9 mouse cellular contexts compared by ENCODE assay signal in the genomic region with DNA sequence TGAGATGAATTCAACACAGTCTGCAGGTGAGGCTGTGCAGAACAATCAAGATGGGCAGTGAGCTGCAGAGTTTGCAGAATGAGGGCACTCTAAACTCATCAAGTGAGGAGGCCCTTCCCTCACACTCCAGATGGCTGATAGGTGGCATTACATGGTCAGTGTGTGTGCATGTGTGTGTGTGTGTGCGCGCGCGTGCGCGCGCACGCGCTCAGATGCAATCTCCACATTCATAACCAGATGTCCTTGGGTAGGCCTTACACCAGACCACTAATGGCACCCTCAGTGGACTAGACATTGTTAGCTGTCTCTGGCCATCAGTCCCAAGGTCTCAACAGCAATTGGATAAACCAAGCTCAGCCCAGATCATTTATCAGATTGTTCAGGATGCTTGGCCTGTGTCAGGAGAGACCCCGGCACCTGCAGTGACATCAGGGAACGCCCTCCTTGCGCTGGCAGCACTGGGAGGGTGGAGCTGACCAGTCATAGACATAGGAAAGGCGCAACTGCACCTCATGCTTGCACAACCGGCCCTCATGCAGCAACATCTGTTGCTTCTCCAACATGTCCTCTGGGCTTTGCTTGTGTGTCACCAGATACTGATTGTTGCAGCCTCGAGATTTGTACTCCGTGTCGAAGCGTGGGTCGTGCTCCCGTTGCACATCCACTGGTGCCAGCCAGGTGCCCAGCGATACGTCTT. TPM values are rescaled to one million over a fixed set of nuclear protein-coding genes. Genes with fewer than 3 reads are reported as not detected.
DNase-seq lines count a peak whose midpoint lies in the region; ATAC-seq and TF ChIP-seq lines count a peak whose summit lies in the region.
"Had no signal": no experiment of that assay in that cellular context is flagged by ENCODE, and none has a peak within 500 bp of the region (broad histone marks: within the 10 kb centered on the region; RNA-seq: fewer than 3 reads in every experiment).

No protein-coding gene starts in this region.

- peak overlapping the region; percentile 92 for H3K4me3 ChIP-seq in testis, adult 2 months (ENCODE audit: control insufficient read depth, low read depth, low read length)
- H3K4me3 ChIP-seq in intestine, embryonic 15.5 days (replicated peaks), result peak overlapping the region; percentile 94

- peaks cover 10% of the 10 kb centered on the region for H3K4me1 ChIP-seq in testis, adult 2 months (ENCODE audit: control insufficient read depth, insufficient read depth, low read length)
- peaks cover 20% of the 10 kb centered on the region for H3K4me1 ChIP-seq in intestine, embryonic 15.5 days (replicated peaks)

- H3K36me3 ChIP-seq in testis, adult 2 months (ENCODE audit: control insufficient read depth, insufficient read depth, low read length), result no peaks in the 10 kb centered on the region
- no peaks in the 10 kb centered on the region for H3K36me3 ChIP-seq in intestine, embryonic 15.5 days

- 81% methylated on average over 22 of the region's 22 CpGs for WGBS in intestine, embryonic 15.5 days

- no peak for TF ChIP-seq CTCF in testis, adult 2 months (IDR thresholded peaks at IDR 0.05; ENCODE audit: control insufficient read depth, insufficient read depth, insufficient replicate concordance, low read depth, low read length)

- peak overlapping the region; percentile 85 for H3K9ac ChIP-seq in intestine, embryonic 15.5 days

- TF ChIP-seq POLR2A in testis, adult 2 months (IDR thresholded peaks at IDR 0.05; ENCODE audit: control insufficient read depth, low read depth, low read length), result no peak

- ATAC-seq in intestine, embryonic 15.5 days, result no peak
- ATAC-seq in megakaryocyte progenitor cell, adult 5-6 weeks (replicated peaks; ENCODE audit: poor library complexity), result peak; percentile 43
- ATAC-seq in erythroid progenitor cell, adult 5-6 weeks (replicated peaks; ENCODE audit: low FRiP score, poor library complexity, severe bottlenecking), result no peak

- no peaks in the 10 kb centered on the region for H3K27me3 ChIP-seq in testis, adult 2 months (ENCODE audit: control insufficient read depth, insufficient read depth, low read length)
- H3K27me3 ChIP-seq in intestine, embryonic 15.5 days (replicated peaks), result no peaks in the 10 kb centered on the region

- no peaks in the 10 kb centered on the region for H3K9me3 ChIP-seq in intestine, embryonic 15.5 days

- peak overlapping the region; percentile 93 for H3K4me2 ChIP-seq in intestine, embryonic 15.5 days (replicated peaks)

- H3K27ac ChIP-seq in testis, adult 2 months (ENCODE audit: control insufficient read depth, insufficient read depth, low read depth, low read length), result peak overlapping the region; percentile 88; the same call in 1 of the 2 replicates
- peak overlapping the region; percentile 97; the same call in 1 of the 2 replicates for H3K27ac ChIP-seq in intestine, embryonic 15.5 days

- DNase-seq in cerebellum, adult 11 months, result peak; percentile 61
- no peak for DNase-seq in cerebellum, adult 18-20 months
- DNase-seq in testis, postnatal 10 days (ENCODE audit: low spot score), result no peak
- no peak for DNase-seq in gastrocnemius, postnatal 25 days

RNA-seq across cellular contexts. Expression of gene B3galt6, which starts 1.1 kb away (rescaled TPM):
- 2.4 and 2.5 TPM in 2 replicates for polyA plus RNA-seq in testis, adult 2 months (2012; rRNA removed)
- polyA plus RNA-seq in intestine, embryonic 15.5 days (2015; fragmentation: Nextera tagmentation; extraction: Ambion mirVana), result 13.4 and 14.0 TPM in 2 replicates
- total RNA-seq in megakaryocyte progenitor cell, adult 5-6 weeks (2015), result 10.5 and 10.6 TPM in 2 replicates
- 11.4 and 12.9 TPM in 2 replicates for total RNA-seq in megakaryocyte progenitor cell, adult 5-6 weeks (2017)
- total RNA-seq in erythroid progenitor cell, adult 5-6 weeks (2015; ENCODE audit: low replicate concordance), result 1.3 and 5.8 TPM in 2 replicates
- total RNA-seq in erythroid progenitor cell, adult 5-6 weeks (2017; ENCODE audit: low replicate concordance), result 2.3 TPM in 2 replicates
- 1 to 10 TPM; 1.2 to 1.6 TPM for total RNA-seq in gastrocnemius, postnatal 25 days (2021)

RNA-seq across cellular contexts. Expression of gene Sdf4, which starts 1.3 kb away (rescaled TPM):
- polyA plus RNA-seq in testis, adult 2 months (2012; rRNA removed), result 47.6 and 50.5 TPM in 2 replicates
- 154 and 166 TPM in 2 replicates for polyA plus RNA-seq in intestine, embryonic 15.5 days (2015; fragmentation: Nextera tagmentation; extraction: Ambion mirVana)
- total RNA-seq in megakaryocyte progenitor cell, adult 5-6 weeks (2015), result 52.6 and 54.4 TPM in 2 replicates
- 188 and 205 TPM in 2 replicates for total RNA-seq in megakaryocyte progenitor cell, adult 5-6 weeks (2017)
- total RNA-seq in erythroid progenitor cell, adult 5-6 weeks (2015; ENCODE audit: low replicate concordance), result 31.4 and 59.1 TPM in 2 replicates
- 92.1 and 127 TPM in 2 replicates for total RNA-seq in erythroid progenitor cell, adult 5-6 weeks (2017; ENCODE audit: low replicate concordance)
- total RNA-seq in gastrocnemius, postnatal 25 days (2021), result 10 to 100 TPM; 67.0 to 79.3 TPM

RNA-seq across cellular contexts. Expression of gene Tnfrsf4, which starts 22.3 kb away (rescaled TPM):
- 2.8 and 3.4 TPM in 2 replicates for polyA plus RNA-seq in testis, adult 2 months (2012; rRNA removed)
- polyA plus RNA-seq in intestine, embryonic 15.5 days (2015; fragmentation: Nextera tagmentation; extraction: Ambion mirVana), result 0.49 and 0.52 TPM in 2 replicates
- 1.6 and 2.0 TPM in 2 replicates for total RNA-seq in megakaryocyte progenitor cell, adult 5-6 weeks (2015)
- total RNA-seq in megakaryocyte progenitor cell, adult 5-6 weeks (2017), result 0.37 and 0.57 TPM in 2 replicates
- total RNA-seq in erythroid progenitor cell, adult 5-6 weeks (2015; ENCODE audit: low replicate concordance), result 3.4 TPM in 1 of 2 replicates, not detected in the other
- 0.61 and 8.2 TPM in 2 replicates for total RNA-seq in erythroid progenitor cell, adult 5-6 weeks (2017; ENCODE audit: low replicate concordance)
- under 1 TPM; 0.51 to 0.80 TPM for total RNA-seq in gastrocnemius, postnatal 25 days (2021)

RNA-seq across cellular contexts. Expression of gene C1qtnf12, which starts 29.2 kb away (rescaled TPM):
- polyA plus RNA-seq in testis, adult 2 months (2012; rRNA removed), result 30.7 and 31.6 TPM in 2 replicates
- 60.1 and 60.2 TPM in 2 replicates for polyA plus RNA-seq in intestine, embryonic 15.5 days (2015; fragmentation: Nextera tagmentation; extraction: Ambion mirVana)
- 105 and 126 TPM in 2 replicates for total RNA-seq in megakaryocyte progenitor cell, adult 5-6 weeks (2015)
- 30.6 and 39.6 TPM in 2 replicates for total RNA-seq in megakaryocyte progenitor cell, adult 5-6 weeks (2017)
- total RNA-seq in erythroid progenitor cell, adult 5-6 weeks (2015; ENCODE audit: low replicate concordance), result 132 and 160 TPM in 2 replicates
- 31.2 and 41.1 TPM in 2 replicates for total RNA-seq in erythroid progenitor cell, adult 5-6 weeks (2017; ENCODE audit: low replicate concordance)
- total RNA-seq in gastrocnemius, postnatal 25 days (2021), result 10 to 100 TPM; 14.7 to 16.1 TPM

RNA-seq across cellular contexts. Expression of gene Tnfrsf18, which starts 34.6 kb away (rescaled TPM):
- not detected in 2 replicates for polyA plus RNA-seq in testis, adult 2 months (2012; rRNA removed)
- 1.1 and 1.6 TPM in 2 replicates for polyA plus RNA-seq in intestine, embryonic 15.5 days (2015; fragmentation: Nextera tagmentation; extraction: Ambion mirVana)
- total RNA-seq in megakaryocyte progenitor cell, adult 5-6 weeks (2015), result 0.76 and 4.5 TPM in 2 replicates
- 1.9 and 2.0 TPM in 2 replicates for total RNA-seq in megakaryocyte progenitor cell, adult 5-6 weeks (2017)
- total RNA-seq in erythroid progenitor cell, adult 5-6 weeks (2015; ENCODE audit: low replicate concordance), result 2.9 and 26.7 TPM in 2 replicates
- total RNA-seq in erythroid progenitor cell, adult 5-6 weeks (2017; ENCODE audit: low replicate concordance), result 1.5 and 3.5 TPM in 2 replicates
- total RNA-seq in gastrocnemius, postnatal 25 days (2021), result not detected
- total RNA-seq: layer of hippocampus, adult 8-10 months had no signal
